Mouse (Mus musculus): ENCODE measurements around the gene Gm45785. TPM values are rescaled to one million over a fixed set of nuclear protein-coding genes. Genes with fewer than 3 reads are reported as not detected.

Gene Gm45785
- total RNA-seq, 2 experiments from 2014 or later, result not detected

DNA sequence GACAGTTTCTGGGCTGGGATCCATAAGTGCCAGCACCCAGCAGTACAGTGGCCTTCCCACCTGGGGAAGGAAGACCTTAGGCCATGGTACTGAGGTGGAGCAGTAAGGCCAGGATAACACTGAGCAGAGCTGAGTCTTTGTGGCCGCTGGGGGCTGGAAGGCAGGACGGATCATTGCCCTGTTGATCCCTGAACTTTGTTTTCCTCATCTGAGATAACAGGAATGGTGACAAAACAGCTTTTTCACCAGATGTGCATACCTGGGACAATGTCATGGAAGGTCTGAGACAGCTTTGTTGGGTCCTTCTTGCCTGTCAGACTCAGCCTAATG, 20.4 kb downstream of the Gm45785 start:
- no peak for ATAC-seq (replicated peaks; ENCODE audit: low FRiP score, poor library complexity, severe bottlenecking)

DNA sequence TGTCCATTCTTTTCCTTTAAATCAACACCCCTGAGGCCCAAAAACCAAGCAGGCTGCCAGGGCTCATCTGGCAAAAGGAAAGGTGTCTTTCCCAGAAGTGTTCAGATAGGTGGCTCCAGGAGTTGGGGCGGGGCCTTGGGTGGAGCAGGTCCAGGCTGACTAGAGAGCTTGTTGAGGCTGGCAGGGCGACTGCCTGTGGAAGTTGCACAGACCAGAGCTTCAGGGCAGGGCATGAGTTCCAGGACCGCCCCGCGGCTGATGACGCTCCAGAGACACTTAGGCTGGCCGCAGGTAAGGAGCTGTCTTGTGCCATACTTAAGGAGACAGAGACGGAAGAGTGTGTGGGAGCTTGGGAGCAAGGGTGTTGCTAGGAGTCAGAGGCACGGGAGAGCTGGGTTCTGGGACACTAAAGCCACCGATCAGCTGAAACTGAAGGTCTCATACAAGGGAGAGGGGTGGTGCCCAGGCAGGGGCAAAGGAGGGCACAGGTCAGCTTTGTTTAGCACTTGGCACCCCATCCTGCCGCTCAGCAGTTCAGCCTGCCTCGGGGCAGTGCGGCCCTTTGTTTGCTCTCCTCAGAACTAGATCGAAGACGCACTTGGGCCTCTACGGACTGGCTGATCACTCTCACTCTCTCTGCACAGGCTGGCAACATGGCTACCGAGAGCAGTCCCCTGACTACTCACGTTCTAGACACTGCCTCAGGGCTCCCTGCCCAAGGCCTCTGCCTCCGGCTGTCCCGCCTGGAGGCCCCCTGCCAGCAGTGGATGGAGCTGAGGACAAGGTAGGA, 21.0 kb downstream of the Gm45785 start, which contains the start of gene Urah:
Urah (plus strand) TSS at position 51 of the 790 bp plus-strand sequence.
- 0 out of 2 replicates have a peak, but pooled peaks have one; percentile 26 for ATAC-seq (replicated peaks; ENCODE audit: low FRiP score, poor library complexity, severe bottlenecking)

DNA sequence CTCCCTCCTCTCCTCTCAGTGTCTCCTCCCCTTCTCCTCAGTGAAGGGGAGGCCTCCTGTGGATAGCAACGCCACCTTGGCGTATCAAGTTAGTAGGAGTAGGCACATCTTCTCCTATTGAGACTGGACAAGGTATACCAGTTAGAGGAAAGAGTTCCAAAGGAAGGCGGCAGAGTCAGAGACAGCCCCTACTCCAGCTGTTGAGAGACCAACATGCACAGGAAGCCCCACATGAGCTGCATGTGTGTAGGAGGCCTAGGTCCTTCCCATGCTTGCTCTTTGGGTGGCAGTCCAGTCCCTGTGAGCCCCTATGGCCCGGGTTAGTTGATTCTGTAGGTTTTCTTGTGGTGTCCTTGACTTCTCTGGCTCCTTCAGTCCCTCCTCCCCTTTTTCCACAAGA, 22.8 kb downstream of the Gm45785 start:
- ATAC-seq (replicated peaks; ENCODE audit: low FRiP score, poor library complexity, severe bottlenecking), result no peak

DNA sequence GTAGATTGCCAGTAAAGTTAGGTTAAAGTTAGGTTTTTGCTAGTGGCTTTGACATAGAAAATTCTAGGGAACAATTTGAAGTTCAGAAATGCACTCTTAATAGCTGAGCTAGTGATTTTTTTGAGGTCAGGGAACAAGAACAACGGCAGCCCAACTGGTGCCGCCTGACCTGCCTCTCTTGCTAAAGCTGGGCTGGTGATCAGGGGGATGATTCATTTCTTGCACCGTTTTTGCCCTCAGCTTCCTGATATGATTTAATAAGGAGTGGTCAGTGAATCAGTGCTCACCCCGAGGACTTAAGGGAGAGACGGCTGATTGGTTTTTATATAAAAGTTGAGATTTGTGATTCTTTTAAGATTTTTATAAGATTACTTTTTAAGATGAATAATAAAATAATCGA, 24.7 kb downstream of the Gm45785 start:
- ATAC-seq (replicated peaks; ENCODE audit: low FRiP score, poor library complexity, severe bottlenecking), result no peak

DNA sequence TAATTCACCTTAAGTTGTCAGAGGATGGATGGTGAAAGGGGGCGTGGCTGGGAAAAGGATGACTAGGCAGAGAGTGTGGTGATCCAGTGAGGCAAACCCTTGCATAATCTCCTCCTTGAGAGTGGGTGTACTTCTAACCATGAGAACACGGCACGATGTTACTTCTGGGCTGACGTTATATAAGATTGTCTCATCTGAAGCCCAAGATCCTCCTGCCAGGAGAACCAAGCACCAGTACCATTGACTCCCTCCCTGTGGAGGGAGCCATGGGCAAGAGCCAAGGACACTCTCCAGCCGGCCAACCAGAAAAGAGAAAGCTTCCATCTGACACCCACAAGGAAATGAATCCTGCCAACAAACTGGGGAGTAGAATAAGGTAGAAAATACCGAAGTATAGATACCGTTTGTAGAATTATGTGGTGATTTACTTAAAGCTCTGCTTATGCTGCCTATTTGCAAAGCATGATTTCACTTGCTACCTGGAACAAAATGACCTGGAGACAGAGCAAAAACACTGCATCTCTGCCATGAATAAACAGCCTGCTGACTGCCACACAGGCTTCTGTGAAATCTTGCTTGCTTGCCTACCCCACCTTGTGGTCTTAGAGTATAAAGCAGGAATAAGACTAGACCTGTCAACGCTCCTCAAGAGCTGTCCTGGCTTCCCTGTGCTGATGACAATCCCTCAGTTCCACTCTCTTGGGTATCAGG, 27.8 kb downstream of the Gm45785 start:
- peak; percentile 46; the same call in 1 of the 2 replicates for ATAC-seq (replicated peaks; ENCODE audit: low FRiP score, poor library complexity, severe bottlenecking)

DNA sequence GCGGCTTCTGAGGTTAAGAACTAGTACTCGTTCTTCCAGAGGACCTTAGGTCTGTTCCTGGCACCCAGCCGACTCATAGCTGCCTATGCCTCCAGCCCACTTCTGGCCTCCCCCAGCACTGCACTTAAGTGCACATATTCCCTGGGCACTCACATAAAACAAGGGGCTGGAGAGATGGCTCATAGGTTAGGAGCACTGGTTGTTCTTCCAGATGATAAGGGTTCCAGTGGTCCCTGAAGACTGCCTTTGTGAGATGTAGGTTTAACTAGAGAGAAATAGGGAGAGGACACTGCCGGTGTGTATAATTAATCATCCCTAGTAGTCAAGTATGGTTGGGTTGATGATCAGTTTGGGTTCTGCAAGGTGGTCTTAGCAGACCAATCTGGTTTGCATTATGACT, 33.4 kb downstream of the Gm45785 start:
- ATAC-seq (replicated peaks; ENCODE audit: low FRiP score, poor library complexity, severe bottlenecking), result no peak

DNA sequence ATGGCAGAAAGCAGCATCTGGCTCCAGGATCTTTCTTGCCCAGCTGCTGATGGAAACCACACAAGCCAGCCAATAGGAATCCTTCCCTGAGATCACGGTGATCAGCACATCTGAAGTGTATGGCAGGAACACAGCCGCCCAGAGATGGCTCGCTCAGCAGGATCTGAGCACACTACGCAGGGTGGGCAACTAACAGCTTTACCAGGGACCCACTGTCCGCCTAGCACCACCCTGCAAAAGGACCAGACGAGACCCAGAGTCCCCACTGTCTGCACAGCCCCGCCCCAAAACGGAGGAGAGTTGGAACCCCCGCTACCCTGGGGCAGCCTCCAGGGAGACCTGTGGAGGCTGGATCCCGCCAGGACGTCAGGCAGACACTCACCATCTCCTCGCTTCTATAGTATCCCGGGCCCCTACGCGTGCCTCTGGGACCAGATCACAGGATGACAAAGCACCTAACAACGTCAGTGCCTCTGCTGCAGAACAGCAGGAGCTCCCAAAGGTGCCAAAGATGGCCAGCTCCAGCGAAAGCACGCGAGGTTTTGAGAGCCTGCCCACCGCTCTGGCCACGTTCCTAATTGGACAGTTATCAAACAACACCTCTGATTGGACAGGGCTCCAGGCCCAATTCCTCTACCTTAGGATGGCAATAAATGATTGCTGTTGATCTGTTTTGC, 34.3 kb downstream of the Gm45785 start, which contains the start of gene Zfp941:
Zfp941 (minus strand) TSS at position 526 of the 677 bp plus-strand sequence.
- peak; percentile 74 for ATAC-seq (replicated peaks; ENCODE audit: low FRiP score, poor library complexity, severe bottlenecking)

DNA sequence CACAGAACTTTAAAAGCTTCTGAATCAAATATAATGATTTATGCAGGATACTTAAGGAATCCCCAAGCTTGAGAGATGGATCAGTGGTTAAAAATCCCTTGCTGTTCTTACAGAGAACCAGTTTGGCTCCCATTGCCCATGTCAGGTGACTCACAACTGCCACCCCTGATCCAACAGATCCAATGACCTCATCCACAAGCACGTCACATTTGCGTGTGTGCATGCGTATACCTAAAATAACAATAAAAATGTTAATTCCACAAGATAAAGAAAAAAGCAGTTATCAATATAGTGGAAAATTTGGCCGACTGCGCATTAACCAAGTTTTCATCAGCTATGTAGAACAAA, 34.9 kb downstream of the Gm45785 start:
- ATAC-seq (replicated peaks; ENCODE audit: low FRiP score, poor library complexity, severe bottlenecking), result no peak

DNA sequence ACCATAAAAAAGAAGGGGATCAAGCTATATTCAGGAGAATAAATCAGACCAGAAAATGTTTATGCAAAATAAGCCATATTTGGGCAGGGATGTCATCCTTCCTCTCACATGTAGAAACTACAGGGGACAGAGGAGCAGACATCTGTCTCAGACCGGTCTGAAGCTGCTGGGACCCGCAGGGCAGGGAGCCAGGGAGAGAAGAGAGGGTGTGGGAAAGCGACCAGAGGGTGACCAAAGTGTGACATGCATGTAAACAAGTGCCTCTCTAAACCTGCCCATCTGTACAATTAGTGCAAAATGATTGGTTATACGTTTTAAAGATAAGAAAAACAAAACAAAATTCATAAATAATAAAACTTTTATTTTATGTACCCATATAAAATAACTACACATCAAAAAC, 36.0 kb downstream of the Gm45785 start:
- no peak for ATAC-seq (replicated peaks; ENCODE audit: low FRiP score, poor library complexity, severe bottlenecking)

DNA sequence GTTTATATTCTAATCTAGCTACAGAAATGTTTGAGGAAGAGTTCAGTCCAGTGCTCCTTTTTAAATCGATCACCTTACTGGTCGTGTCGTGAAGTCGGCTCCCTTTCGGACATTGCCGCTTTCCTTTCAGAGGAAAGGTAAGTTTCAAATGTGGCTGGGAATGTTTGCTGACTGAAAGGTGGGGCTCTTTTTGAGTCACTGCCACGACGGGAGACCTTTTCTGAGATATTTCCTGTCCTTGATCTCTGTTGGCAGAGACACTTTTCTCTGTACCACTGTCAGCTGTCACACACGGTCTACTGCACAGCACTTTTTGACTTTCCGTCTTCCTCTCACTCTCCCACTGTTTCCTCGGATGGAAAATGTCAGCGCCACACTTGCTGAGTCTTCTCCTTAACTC, 43.3 kb downstream of the Gm45785 start:
- no peak for ATAC-seq (replicated peaks; ENCODE audit: low FRiP score, poor library complexity, severe bottlenecking)

DNA sequence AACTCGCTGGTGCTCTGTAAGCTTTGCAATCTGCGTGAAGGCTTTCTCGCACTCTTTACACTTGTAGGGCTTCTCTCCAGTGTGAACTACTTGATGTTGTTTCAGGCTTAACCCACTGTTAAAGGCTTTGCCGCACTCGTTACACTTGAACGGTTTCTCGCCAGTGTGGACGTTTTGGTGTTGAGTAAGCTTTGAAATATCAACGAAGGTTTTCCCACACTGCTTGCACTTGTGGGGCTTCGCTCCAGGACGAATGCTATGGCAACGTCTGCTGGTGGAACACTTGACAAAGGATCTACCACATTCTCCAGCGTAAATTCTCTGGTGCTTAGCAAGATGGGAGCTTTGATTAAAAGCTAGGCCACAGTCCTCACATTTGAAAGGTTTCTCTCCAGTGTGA, 44.4 kb downstream of the Gm45785 start:
- no peak for ATAC-seq (replicated peaks; ENCODE audit: low FRiP score, poor library complexity, severe bottlenecking)

DNA sequence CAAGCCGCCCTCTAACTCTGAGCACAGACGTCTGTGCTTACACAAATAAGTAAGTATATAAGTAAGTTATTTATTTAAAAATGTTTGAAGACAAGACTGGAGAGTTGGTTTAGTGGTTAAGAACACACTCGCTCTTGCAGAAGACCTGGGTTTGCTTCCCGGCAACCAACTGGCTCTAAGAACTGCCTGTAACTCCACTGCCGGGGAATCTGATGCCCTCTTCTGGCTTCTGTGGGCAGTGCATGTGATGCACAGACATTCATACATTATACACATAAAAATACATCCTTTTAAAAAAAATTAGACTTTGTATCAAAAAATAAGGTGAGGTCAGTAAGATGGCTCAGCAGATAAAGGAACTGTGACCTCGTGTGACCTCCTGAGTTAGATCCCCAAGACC, 45.6 kb downstream of the Gm45785 start:
- ATAC-seq (replicated peaks; ENCODE audit: low FRiP score, poor library complexity, severe bottlenecking), result no peak

DNA sequence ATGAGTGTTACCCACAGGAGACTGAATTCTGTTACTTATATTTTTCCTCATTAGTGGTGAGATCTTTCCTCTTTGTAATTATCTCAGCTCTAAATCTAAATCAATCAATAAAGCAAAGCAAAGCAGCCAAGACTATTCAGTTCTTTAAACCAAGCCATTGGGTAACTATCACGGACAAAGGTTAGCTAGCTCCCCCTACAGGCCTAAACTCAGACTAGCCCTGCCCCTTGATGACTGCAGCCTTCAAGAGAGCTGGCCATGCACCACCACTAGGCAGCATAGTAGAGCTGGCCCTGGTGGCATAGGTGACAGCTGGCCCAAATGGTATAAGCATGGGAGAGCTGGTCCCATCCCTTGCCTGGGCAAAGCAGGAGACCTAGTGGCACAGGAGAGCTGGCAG, 50.4 kb downstream of the Gm45785 start:
- peak; percentile 61; the same call in 1 of the 2 replicates for ATAC-seq (replicated peaks; ENCODE audit: low FRiP score, poor library complexity, severe bottlenecking)

DNA sequence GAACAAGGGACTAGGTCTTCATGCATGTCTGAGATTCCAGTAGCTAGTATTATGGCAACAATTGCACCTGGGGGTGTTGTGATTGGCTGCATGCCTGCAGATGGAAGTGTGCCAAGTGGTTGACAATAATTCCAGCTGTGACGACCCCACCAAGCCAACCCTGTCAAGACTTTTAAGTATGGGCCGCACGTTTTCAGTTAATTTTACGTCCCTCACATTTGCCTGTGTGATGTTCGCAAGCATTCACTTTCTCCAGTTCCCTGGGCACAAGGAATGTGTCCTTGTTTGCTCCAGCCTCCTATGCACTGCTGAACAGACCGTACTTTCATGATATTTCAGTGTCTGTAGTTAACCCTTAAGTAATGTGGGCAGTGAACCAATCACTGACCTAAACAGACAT, 53.5 kb downstream of the Gm45785 start:
- ATAC-seq (replicated peaks; ENCODE audit: low FRiP score, poor library complexity, severe bottlenecking), result no peak

DNA sequence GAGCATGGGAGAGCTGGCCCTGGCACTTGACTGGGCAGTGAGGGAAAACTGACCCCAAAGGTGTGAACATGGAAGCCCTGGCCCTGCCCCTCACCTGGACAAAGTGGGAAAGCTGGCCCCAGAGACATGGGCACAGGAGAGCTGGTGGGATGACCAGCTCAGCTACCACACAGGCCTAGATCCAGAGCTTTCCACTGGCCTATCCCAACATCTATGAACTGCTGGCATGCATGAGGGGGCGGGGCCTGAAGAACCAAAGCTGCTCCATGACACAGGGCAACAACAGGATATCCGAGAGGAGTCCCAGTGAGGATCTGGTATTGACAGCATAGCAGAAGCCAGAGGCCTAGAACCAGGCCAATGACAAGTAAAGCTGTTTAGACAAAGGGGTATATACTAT, 57.9 kb downstream of the Gm45785 start:
- ATAC-seq (replicated peaks; ENCODE audit: low FRiP score, poor library complexity, severe bottlenecking), result no peak

DNA sequence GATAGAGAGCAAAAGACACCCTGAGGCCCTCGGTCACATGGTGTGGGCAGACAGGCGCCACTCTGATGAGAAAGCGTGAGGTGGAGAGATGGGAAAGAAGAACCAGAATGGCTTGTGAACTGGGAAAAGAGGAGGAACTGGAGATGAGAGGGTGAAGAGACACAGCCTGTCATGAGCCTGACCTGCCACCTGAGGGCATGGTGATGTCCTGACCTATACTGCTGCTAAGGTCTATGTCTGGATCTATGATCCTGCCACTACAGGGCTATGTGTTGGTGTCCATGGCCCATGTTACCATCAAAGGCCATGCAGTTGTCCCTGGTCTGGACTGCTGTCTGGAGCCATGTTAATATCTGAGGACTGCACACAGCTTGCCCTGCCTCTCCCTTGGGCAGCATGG, 58.5 kb downstream of the Gm45785 start:
- ATAC-seq (replicated peaks; ENCODE audit: low FRiP score, poor library complexity, severe bottlenecking), result no peak; the same call in 1 of the 2 replicates

DNA sequence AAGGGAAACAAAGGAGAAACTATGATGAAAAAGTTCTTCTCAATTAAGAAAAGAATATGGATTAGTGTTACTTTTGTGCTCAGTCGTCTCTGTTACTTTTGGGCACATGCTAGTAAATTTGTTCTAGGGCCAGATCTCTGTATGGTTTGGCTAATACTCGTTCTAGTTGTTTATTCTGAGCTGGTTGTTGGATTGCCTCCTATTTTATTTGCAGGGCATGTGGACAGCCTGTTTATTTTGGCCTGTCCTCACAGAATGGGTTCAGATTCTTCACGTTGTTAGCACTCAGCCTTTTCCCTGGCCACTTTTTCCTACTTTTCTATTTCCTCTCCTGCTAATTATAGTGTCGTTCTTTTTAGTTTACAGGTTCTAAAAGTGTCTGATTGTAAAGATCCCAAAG, 62.6 kb downstream of the Gm45785 start:
- no peak for ATAC-seq (replicated peaks; ENCODE audit: low FRiP score, poor library complexity, severe bottlenecking)

DNA sequence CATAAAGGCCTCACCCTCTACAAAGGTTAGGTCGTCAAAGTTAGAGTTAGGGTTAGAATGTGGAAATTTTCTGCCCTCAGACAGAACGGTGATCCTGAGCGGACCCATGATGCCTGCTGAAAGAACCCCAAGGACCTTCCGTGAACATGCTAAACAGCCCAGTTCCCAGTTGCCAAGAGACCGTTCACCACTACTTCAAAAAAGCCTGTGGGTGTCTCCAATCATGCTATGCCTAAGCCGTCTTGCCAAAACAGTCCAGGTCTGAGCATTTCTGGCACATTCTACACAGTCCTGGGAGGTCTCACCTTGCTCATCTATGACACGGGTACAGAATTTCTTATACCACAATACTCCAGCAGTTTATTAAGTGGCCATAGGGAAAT, 68.1 kb downstream of the Gm45785 start:
- ATAC-seq (replicated peaks; ENCODE audit: low FRiP score, poor library complexity, severe bottlenecking), result no peak

DNA sequence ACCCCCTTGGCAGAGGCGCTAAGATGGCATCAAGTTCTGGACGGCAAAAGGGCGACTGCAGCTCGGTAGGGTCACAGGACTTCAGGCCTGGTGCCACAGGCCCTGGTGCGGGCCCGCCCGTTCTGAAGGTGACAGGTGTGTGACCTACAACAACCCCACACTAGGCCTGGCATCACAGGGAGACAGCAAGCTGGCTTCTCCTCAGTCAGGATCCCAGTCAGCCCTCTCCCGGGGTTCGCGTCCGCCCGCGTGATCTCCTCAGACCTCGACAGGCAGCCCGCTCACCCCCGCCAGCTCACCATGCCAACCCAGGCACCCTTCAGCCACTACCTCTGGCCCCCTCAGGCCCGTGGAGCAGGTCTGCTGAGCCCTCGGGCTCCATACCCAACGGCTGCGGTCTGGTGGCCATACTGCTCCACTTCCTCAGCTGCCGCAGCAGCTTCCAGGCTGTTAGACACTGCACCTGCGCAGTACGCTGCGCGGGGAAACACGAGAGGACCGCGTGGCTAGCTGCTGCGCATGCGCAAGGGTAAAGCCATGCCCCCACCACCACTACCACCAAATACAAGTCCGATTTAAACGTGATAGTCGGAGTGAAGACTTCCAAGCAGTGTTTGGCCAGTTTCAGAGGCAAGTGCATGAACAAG, 68.6 kb downstream of the Gm45785 start, which contains the start of gene Syce1:
Syce1 (minus strand) TSS at position 447 of the 647 bp plus-strand sequence.
- no peak for ATAC-seq (replicated peaks; ENCODE audit: low FRiP score, poor library complexity, severe bottlenecking)

DNA sequence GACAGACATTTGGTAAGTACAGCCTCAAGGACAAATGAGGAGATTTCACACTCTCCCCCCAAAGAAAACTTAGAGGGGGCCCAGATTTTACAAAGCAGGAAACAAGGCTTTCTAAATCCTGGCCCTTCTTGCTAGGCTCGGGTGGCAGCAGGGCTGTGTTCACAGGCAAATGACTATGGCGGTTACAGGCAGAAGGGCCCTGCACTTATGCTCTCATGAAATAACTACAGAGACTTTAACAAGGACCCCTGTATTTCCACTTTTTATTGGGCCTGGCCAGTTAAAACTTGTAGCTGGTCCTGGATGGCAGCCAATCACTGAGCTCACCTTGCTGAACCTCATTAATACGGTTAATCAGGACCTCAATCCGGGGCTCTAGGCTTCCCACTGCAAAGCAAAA, 75.6 kb downstream of the Gm45785 start:
- no peak for ATAC-seq (replicated peaks; ENCODE audit: low FRiP score, poor library complexity, severe bottlenecking)
